23 mouse cellular contexts compared by ENCODE assay signal in genomic region chr13:60744736-60745135, GRCm38 (mm10). TPM values are rescaled to one million over a fixed set of nuclear protein-coding genes. Genes with fewer than 3 reads are reported as not detected.
"Had no signal": no experiment of that assay in that cellular context is flagged by ENCODE, and none has a peak within 500 bp of the region (broad histone marks: within the 10 kb centered on the region; RNA-seq: fewer than 3 reads in every experiment).

No protein-coding gene starts in this region.

- H3K4me2 ChIP-seq: limb, embryonic 13.5 days; lung, embryonic 14.5 days; midbrain, embryonic 13.5 days had no signal

- H3K27ac ChIP-seq: kidney, postnatal 0 days; limb, embryonic 13.5 days; macrophage; stomach, postnatal 0 days had no signal

- H3K4me3 ChIP-seq: layer of hippocampus, adult 2 months; limb, embryonic 10.5 days; limb, embryonic 13.5 days; midbrain, embryonic 13.5 days had no signal

- H3K9me3 ChIP-seq: limb, embryonic 10.5 days; limb, embryonic 13.5 days; midbrain, embryonic 13.5 days had no signal

- H3K27me3 ChIP-seq: limb, embryonic 13.5 days; midbrain, embryonic 13.5 days had no signal

- H3K4me1 ChIP-seq: limb, embryonic 10.5 days; limb, embryonic 13.5 days had no signal

- H3K9ac ChIP-seq: limb, embryonic 13.5 days; lung, embryonic 14.5 days; midbrain, embryonic 13.5 days had no signal

RNA-seq across cellular contexts. Expression of gene BC051665, which starts 41.4 kb away (rescaled TPM):
- total RNA-seq: layer of hippocampus, adult 2 months; layer of hippocampus, postnatal 25 days; left cerebral cortex, adult 18-20 months; left cerebral cortex, postnatal 25 days; liver, adult 2 months; megakaryocyte, adult 5-6 weeks; midbrain, postnatal 0 days had no signal
- polyA plus RNA-seq: intestine, postnatal 0 days; kidney, adult 2 months; kidney, embryonic 14.5 days; kidney, postnatal 0 days; large intestine, adult 2 months; limb, embryonic 10.5 days; limb, embryonic 13.5 days; liver, adult 2 months; lung, embryonic 14.5 days; lung, postnatal 0 days; macrophage; midbrain, embryonic 13.5 days; midbrain, postnatal 0 days; neural tube, embryonic 11.5 days; neural tube, embryonic 14.5 days; stomach, embryonic 14.5 days; stomach, postnatal 0 days; thymus, adult 2 months had no signal

RNA-seq across cellular contexts. Expression of gene Ctsll3, which starts 57.9 kb away (rescaled TPM):
- total RNA-seq: layer of hippocampus, adult 2 months; layer of hippocampus, postnatal 25 days; left cerebral cortex, adult 18-20 months; left cerebral cortex, postnatal 25 days; liver, adult 2 months; megakaryocyte, adult 5-6 weeks; midbrain, postnatal 0 days had no signal
- polyA plus RNA-seq: intestine, postnatal 0 days; kidney, adult 2 months; kidney, embryonic 14.5 days; kidney, postnatal 0 days; large intestine, adult 2 months; limb, embryonic 10.5 days; limb, embryonic 13.5 days; liver, adult 2 months; lung, embryonic 14.5 days; lung, postnatal 0 days; macrophage; midbrain, embryonic 13.5 days; midbrain, postnatal 0 days; neural tube, embryonic 11.5 days; neural tube, embryonic 14.5 days; stomach, embryonic 14.5 days; thymus, adult 2 months had no signal
